Mouse (Mus musculus) 3134 (cell line): Measurements from ENCODE around the gene Gm49325.
A peak's percentile ranks its signal among the peaks of the same experiment; 100 is the strongest.

ENCODE experiments used
- DNase-seq: peaks from one replicate; pipeline ENCODE4 v3.0.0-alpha.2; 2011; ENCODE audit warnings: low spot score; ENCODE audit not compliant: insufficient read length; ENCODE audit errors: extremely low read depth

Gm49325 gene

DNA sequence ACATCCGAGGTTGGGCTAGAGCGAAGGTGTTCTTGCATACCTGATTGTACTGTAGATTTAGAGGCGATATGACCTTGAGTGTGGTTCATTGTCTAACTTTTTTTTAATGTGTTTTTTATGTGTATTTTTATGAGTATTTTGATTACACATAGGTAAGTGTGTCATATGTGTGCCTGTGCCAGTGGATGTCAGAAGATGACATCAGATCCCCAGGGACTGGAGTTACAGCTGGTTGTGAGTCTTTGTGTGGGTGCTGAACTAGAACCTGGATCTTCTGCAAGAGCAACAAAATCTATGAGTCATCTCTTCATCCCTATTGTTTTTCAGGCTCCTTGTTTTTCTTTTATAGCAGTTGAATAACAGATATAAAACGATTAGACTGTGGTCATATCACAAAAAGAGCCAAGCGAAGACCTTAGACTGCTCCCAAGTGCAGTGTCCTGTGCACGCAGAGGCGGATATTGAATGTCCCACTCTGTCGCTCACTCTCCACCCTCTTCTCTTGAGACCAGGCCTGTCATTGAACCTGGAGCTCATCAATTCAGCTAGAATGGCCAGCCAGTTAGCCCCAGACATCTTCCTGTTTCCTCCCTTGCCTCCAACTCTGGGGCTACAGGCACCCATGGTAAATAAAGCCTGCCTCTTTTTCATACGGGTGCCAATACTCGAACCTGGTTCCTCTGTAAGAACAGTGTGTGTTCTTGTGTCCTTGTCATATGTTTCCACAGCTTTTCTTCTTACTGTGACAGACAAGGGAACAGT is 17.8 kb downstream of the Gm49325 start:
- no peak for DNase-seq

DNA sequence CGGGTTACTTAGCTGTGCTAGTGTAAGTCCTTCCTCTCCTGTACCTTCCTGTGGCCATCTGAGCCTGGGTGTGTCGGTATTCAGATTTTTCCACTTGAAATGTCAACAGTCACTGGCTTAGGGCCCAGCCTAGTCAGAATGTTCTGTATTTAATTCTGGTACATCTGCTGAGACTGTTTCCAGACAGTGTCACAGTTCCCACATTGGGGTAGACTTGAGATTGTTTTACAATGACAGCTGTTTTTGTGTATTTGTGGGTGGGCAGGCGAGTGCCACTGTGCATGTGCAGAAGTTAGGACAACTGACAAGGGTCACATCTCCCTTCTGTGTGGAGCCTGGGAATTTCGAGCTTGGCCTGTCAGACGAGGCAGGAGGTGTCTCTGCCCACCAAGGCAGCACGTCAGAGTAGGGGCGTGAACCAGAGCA is 18.6 kb downstream of the Gm49325 start:
- DNase-seq, result no peak

- DNase-seq, result no peak
Observed at GRCm38 (mm10) chr10:77626036-77626435, 20.0 kb downstream of the Gm49325 start.

GRCm38 (mm10) chr10:77626591-77626990 is 20.6 kb downstream of the Gm49325 start:
- DNase-seq, result no peak

DNA sequence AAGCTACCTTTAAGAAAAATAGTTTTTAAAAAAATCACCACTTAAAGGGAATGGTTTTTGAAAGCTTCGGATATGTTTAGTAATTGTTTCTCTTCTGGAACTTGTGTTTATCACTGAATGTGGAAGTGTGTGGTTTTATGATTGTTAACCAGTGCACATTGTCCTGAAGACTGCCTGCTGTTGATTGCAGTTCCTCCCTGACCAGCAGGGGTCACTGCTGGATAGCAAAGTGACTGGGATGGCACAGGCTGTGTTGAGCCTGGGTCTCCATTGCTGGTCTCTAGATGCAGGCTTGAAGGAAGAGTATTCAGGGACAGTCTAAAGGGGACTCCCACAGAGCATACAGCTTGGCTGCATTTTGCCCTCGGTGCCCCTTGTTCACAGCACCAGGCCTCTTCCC is 21.5 kb downstream of the Gm49325 start:
- DNase-seq, result no peak

DNA sequence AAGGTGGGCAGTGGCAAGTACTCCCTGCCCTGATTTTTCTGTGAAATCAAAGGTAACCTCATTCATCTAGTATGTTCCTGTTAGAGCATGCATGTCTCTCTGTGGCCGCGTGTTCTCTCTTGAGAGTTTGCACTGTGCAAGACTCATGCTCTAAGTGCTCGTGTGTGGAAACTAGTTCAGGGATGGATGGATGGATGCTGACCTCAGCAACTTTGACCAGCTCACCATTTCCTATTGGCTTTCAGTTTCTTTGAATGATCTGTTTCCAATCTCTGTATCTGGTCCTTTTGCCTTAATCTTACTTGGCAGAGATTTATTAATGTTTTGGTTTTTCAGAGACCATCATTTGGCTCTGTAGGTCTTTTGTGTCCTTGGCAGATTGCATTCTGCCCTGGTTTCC is 23.2 kb downstream of the Gm49325 start:
- no peak for DNase-seq

DNA sequence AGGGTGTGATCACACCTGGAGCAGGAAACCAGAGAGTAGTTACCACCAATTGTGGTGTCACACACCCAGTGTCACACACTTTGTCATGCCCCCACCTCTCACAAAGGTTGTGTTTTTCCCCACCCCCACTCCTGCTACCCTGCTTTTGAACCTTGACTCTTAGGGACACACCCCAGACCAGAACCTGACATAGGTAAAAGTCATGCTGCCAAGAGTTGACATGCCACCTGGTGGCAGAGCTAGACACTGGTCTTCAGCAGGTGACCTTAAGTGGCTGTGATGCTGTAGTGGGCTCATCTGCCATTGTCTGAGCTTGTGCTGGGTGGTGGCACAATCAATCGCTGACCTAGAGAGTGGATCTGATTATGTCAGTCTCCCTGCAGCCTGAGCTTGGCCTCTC is 24.0 kb downstream of the Gm49325 start:
- DNase-seq, result no peak

GRCm38 (mm10) chr10:77634016-77634415 is 28.0 kb downstream of the Gm49325 start:
- DNase-seq, result no peak

- DNase-seq, result peak; percentile 37
Observed at GRCm38 (mm10) chr10:77634452-77635231, 28.6 kb downstream of the Gm49325 start.

DNA sequence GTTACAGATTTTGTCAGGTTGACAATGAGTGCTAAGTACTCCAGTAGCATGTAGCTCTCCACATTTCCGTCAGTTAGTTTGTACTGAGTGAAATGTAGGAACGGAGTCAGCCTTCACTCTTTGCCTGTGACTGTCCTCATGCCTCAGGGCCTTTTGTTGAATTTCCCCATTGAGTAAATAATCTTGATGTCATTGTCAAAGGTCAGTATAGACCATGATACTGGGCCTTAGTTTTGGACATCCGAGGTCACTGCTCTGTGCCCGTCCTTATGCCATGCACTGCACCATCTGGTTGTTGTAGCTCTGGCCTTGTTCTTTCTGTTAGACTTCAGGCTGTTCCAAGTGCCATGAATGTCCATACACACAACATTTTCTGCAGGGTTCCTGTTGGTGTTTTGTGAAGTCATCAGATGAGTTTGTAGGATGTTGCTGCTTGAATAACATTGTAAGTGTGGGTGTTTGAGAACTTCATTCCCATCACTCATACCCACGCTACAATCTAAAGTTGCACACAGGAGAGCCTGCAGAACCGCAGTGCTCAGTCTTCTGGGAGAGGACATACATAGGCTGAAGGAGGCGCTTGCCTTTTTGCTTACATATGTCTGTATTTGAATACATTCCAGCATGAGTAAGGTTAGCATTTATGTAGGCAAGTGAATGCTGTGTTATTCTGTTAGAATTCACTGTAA is 30.4 kb downstream of the Gm49325 start:
- no peak for DNase-seq

DNA sequence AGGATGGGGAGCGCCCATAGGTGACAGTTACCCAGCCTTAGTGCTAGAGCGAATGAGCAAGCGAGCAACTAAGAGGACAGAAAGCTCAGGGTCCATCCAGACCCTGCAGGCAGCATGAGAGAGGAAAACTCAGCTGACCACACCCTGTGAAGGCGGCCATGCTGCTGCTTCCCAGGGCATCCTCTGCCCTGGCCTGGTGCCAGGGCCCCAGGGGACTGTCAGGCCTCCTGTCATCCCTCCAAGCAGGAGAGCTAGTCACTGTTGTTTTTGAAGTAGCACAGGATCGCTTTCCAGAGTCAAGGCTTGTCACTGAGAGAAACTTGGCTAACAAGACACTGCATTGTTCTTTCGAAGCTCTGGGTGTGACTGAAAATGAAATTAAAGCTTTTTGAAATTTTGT is 33.0 kb downstream of the Gm49325 start:
- peak; percentile 44 for DNase-seq

GRCm38 (mm10) chr10:77643160-77643559 is 37.2 kb downstream of the Gm49325 start:
- no peak for DNase-seq

DNA sequence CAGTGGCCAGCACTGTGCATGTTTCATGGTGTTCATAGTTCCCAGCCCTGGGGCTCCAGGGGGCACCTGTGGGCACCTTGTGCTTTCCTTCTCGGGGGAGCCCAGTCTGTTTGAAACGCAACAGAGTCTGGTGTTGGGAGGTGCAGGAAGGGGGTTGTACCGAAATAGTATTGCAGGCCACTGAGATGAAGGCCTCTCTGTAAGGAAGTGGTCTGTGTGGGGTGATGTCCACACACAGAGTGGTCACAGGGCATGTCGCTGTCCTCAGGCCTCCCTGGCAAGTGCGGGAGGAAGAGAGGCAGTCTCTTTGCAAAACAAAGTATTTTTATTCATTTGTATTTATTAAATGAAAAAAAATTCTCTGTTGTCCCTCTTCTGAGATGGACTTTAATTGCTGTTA is 39.6 kb downstream of the Gm49325 start:
- no peak for DNase-seq

- DNase-seq, result no peak
Observed at GRCm38 (mm10) chr10:77647461-77647860, 41.5 kb downstream of the Gm49325 start.

- no peak for DNase-seq
Observed at GRCm38 (mm10) chr10:77647901-77648300, 41.9 kb downstream of the Gm49325 start.

- no peak for DNase-seq
Observed at GRCm38 (mm10) chr10:77652046-77652445, 46.0 kb downstream of the Gm49325 start.

DNA sequence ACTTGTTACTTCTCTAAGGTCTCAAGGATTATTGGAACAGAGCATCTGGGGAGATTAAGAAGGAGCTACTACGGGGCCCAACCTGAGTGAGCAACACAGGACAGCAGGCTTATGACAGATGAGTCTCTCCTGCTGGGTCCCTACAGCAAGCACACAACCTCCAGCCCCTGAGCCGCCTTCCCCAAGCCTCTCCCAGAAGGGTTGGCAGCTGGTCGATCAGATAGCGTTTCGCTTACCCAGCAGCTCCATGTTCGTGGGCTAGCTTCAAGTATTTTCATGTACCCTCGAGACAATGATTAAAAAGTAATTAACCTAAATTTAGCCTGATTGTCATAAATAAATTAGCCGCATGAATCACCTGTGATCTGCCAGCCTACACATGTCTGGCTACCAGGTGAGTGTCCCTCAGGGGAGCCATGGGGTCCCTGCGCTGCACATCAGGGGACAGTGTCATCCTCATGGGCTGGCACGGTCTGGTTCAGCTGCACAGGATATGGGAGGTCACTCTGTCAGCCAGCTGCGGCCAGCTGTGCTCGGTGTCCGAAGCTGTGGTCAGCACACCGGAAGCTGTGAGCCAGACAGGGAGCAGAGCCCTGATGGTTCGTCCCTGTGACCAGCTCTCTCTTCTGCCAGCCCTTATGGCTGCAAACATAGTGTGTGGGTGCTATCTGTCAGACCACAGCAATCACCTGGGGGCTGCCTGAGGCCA is 52.4 kb downstream of the Gm49325 start:
- DNase-seq, result no peak

GRCm38 (mm10) chr10:77663949-77664665 is 58.1 kb downstream of the Gm49325 start:
- no peak for DNase-seq

DNA sequence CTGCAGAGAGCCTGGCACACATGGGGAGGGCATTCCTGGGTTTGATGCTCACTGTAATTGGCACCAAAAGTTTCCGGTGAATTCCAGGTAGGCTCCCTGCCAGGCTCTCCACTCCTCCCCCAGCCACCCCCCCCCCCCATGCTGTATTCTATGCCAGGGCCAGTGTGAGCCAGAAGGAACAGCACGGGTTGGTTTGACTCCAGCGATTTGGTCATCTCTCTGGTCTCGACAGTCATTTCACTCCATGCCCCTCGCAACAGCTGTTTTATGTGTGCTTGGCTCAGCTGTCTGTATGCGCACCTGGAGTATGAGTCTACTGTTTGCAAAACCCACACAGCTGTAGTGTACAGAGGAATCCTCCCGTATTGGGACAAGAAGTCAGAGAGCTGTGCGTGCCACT is 60.3 kb downstream of the Gm49325 start:
- peak; percentile 58 for DNase-seq

DNA sequence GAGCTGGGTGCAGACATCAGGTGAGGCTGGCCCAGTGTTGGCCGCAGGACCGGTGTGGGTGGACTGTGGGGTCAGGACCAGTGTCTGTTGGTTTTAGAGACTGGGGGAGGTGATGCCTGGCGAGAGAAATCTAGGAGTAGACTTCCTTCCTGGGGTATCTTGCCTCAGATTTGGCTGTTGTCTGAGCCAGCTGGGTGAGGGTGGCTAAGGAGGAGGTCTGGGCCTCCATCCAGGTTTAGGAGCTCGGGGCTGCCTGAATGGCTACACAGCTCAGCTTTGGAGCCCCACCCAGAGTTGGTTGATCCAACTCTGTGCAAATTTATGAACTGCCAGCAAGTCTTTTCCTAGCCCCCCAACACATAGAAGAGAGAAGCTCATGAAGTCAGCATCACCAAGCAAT is 61.4 kb downstream of the Gm49325 start:
- no peak for DNase-seq
